Mouse (Mus musculus) embryonic stem cell, embryonic (primary cell): ENCODE measurements at regions not wholly inside any gene's neighbourhood (a gene's known extent, or its start where the extent isn't known, plus 50 kb on each side); places are given as distances from the start of the nearest gene placed in this dataset.

Experiments used
- CTCF ChIA-PET, 4 experiments: fragments of 300-600 bp in 2 of 4; fragments of 350-600 bp in 2 of 4; sonication (Branson Sonifier 250); formaldehyde crosslinking; loops; one replicate each; lab custom pipeline; 2022; ENCODE audit warnings: inconsistent platforms in 2 of 4; lab: Charles Lee
- POLR2A ChIA-PET, 4 experiments: fragments of 300-600 bp in 2 of 4; fragments of 350-600 bp in 2 of 4; sonication (Branson Sonifier 250); formaldehyde crosslinking; loops; one replicate each; lab custom pipeline; 2022; ENCODE audit warnings: antibody characterized with exemption in 4 of 4, inconsistent platforms in 1 of 4; lab: Charles Lee

- CTCF ChIA-PET: no interaction called here
- POLR2A ChIA-PET: interaction anchor here in 1 of 4 experiments (1.2 to 1.4 kb wide), 2 partner anchors 10 to 11 kb away, joined by 3 read pairs; no protein-coding TSS in a partner anchor
These were observed 1156.3 kb upstream of the Aga start for GRCm38 (mm10) chr8:52355226-52355625.

- POLR2A ChIA-PET: interaction anchor here in 1 of 4 experiments (1.2 to 1.4 kb wide), 2 partner anchors 10 to 11 kb away, joined by 3 read pairs; no protein-coding TSS in a partner anchor
- CTCF ChIA-PET: no interaction called here
These were observed 1155.4 kb upstream of the Aga start for GRCm38 (mm10) chr8:52356001-52356734.

- ChIA-PET POLR2A (interaction anchor here in 1 of 4 experiments (0.6 kb wide), 1 partner anchor 364 kb away, joined by 3 read pairs; no protein-coding TSS in a partner anchor), CTCF (no interaction called here)
These were observed 1153.7 kb upstream of the Aga start for GRCm38 (mm10) chr8:52357840-52358239.
